Mouse (Mus musculus) ES-E14 (cell line): ENCODE measurements around the gene Dhrs7.

ENCODE experiments used
- CHD2 ChIP-seq: IDR thresholded peaks from 2 replicates; pipeline ENCODE4 v1.6.1; 2014; ENCODE audit warnings: mild to moderate bottlenecking, low read depth, low read length, inconsistent platforms
- HCFC1 ChIP-seq: IDR thresholded peaks from 2 replicates; pipeline ENCODE4 v1.6.1; 2012; ENCODE audit warnings: low read length, inconsistent platforms, borderline replicate concordance; ENCODE audit not compliant: insufficient read depth
- ZC3H11A ChIP-seq: IDR thresholded peaks from 2 replicates; pipeline ENCODE4 v1.6.1; 2012; ENCODE audit warnings: low read depth, mild to moderate bottlenecking, inconsistent platforms, low read length, borderline replicate concordance
- ZNF384 ChIP-seq: IDR thresholded peaks from 2 replicates; pipeline ENCODE4 v1.6.1; 2012; ENCODE audit warnings: low read depth, low read length, inconsistent platforms

- no peak for TF ChIP-seq HCFC1
- no peak for TF ChIP-seq ZNF384
- TF ChIP-seq ZC3H11A = no peak
- TF ChIP-seq CHD2 = no peak
Observed at GRCm38 (mm10) chr12:72620856-72621255, 43.9 kb downstream of the Dhrs7 start.
